Mouse (Mus musculus) liver, embryonic 12.5 days (tissue): ENCODE results near the gene Capn5. TPM values are rescaled to one million over a fixed set of nuclear protein-coding genes. Genes with fewer than 3 reads are reported as not detected.

ENCODE experiments used
- ATAC-seq: fragments of 200-750 bp; cut with Nextera tagmentation; 2 replicates; pipeline ENCODE4 v1.8.0; 2017; ENCODE audit warnings: moderate number of reproducible peaks, mild to moderate bottlenecking, moderate library complexity
- H3K27ac ChIP-seq: fragments of 300-500 bp; sonication (generic); 2 replicates; pipeline ENCODE4 v1.5.1; 2016; ENCODE audit warnings: mild to moderate bottlenecking
- H3K27me3 ChIP-seq: fragments of 300-500 bp; sonication (generic); replicated peaks from 2 replicates; pipeline ENCODE4 v1.6.1; 2016; ENCODE audit warnings: mild to moderate bottlenecking, moderate library complexity
- H3K36me3 ChIP-seq: fragments of 300-500 bp; sonication (generic); 2 replicates; pipeline ENCODE4 v1.6.1; 2016; ENCODE audit warnings: mild to moderate bottlenecking, moderate library complexity
- H3K4me1 ChIP-seq: fragments of 300-500 bp; sonication (generic); 2 replicates; pipeline ENCODE4 v1.6.1; 2016
- H3K4me2 ChIP-seq: fragments of 300-500 bp; sonication (generic); 2 replicates; pipeline ENCODE4 v1.6.1; 2016; ENCODE audit warnings: mild to moderate bottlenecking, moderate library complexity
- H3K4me3 ChIP-seq: fragments of 300-500 bp; sonication (generic); 2 replicates; pipeline ENCODE4 v1.5.1; 2016; ENCODE audit warnings: mild to moderate bottlenecking, moderate library complexity
- H3K9ac ChIP-seq: fragments of 300-500 bp; sonication (generic); 2 replicates; pipeline ENCODE4 v1.6.1; 2016; ENCODE audit warnings: mild to moderate bottlenecking, moderate library complexity
- H3K9me3 ChIP-seq: fragments of 300-500 bp; sonication (generic); replicated peaks from 2 replicates; pipeline ENCODE4 v1.6.1; 2016; ENCODE audit warnings: mild to moderate bottlenecking, moderate library complexity
- WGBS: fragments of 180-500 bp; shearing (Covaris S2); methylation state at CpG from one replicate; pipeline ENCODE4 v1.1.7; 2016; ENCODE audit not compliant: insufficient replicate concordance; 5-methylcytosine and 5-hydroxymethylcytosine counted together
- polyA plus RNA-seq: library from polyadenylated mRNA; unstranded; fragments of >200 nt; fragmentation: Nextera tagmentation; extraction: Ambion mirVana; gene quantifications from 2 replicates; pipeline ENCODE4 v1.2.1, GENCODE M21; 2016

Capn5 gene
- polyA plus RNA-seq, 1 experiment from 2014 or later, result 20.0 TPM

DNA sequence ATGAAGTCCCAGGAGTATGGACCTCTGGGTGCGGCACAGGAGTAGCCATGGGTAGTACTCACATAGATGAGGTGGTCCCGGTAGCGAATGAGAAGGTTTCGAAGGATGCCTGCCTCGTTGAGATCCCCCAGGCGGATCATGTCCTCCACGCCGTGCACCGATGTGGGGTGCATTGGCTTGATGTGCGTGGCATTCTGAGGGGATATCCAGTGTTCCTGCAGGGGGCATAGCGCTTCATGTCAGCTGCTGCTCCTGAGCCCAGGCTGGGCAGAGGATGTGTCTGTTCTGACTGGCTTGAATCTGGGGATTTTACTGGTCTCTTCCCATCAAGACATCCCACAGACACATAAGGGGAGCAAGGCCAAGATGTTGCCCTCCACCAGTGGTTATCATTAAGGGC is 75.6 kb downstream of the Capn5 start:
- WGBS, result 85% methylated on average over 11 of the region's 11 CpGs
- Histone ChIP-seq H3K4me2 (peak overlapping the region; percentile 65), H3K9me3 (no peaks in the 10 kb centered on the region), H3K4me3 (peak overlapping the region; percentile 49), H3K36me3 (peaks cover 8% of the 10 kb centered on the region), H3K27me3 (no peaks in the 10 kb centered on the region), H3K9ac (peak overlapping the region; percentile 69), H3K27ac (peak overlapping the region; percentile 38; the same call in 1 of the 2 replicates), H3K4me1 (peaks cover 21% of the 10 kb centered on the region)
- ATAC-seq, result no peak

DNA sequence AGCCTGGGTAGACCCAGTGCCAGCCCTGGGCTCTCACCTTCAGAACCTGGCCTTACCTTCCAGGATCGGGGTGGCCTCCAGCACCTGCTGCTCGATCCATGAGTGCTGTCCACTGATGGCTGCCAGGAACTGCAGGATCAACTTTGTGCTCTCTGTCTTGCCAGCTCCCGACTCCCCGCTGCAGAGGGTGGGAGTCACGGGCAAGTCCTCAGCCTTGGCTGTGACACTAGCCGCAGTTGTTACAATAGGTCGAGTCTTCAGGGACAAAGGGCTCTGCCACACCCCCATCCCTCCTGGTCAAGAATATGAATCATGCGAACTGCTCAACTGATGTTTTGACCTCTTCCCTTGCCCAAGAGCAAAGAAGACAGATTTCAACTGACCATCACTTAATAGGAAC is 80.5 kb downstream of the Capn5 start:
- peaks cover 4% of the 10 kb centered on the region for H3K4me1 ChIP-seq
- no peak for ATAC-seq
- H3K4me3 ChIP-seq, result no peak overlapping the region
- H3K9ac ChIP-seq, result no peak overlapping the region
- no peak overlapping the region for H3K27ac ChIP-seq
- H3K36me3 ChIP-seq, result peaks cover 17% of the 10 kb centered on the region
- H3K27me3 ChIP-seq, result no peaks in the 10 kb centered on the region
- no peak overlapping the region for H3K4me2 ChIP-seq
- WGBS, result 87% methylated on average over 8 of the region's 8 CpGs
- H3K9me3 ChIP-seq, result no peaks in the 10 kb centered on the region

- no peak overlapping the region for H3K9ac ChIP-seq
- no peak overlapping the region for H3K4me2 ChIP-seq
- no peak overlapping the region for H3K4me3 ChIP-seq
- ATAC-seq, result peak; percentile 18; the same call in 1 of the 2 replicates
- H3K27ac ChIP-seq, result no peak overlapping the region
- H3K27me3 ChIP-seq, result no peaks in the 10 kb centered on the region
- H3K36me3 ChIP-seq, result peaks cover 17% of the 10 kb centered on the region
- H3K9me3 ChIP-seq, result no peaks in the 10 kb centered on the region
- H3K4me1 ChIP-seq, result no peaks in the 10 kb centered on the region
- WGBS, result 79% methylated on average over 4 of the region's 4 CpGs
Measured at GRCm38 (mm10) chr7:98095852-98096251, 82.2 kb downstream of the Capn5 start.

DNA sequence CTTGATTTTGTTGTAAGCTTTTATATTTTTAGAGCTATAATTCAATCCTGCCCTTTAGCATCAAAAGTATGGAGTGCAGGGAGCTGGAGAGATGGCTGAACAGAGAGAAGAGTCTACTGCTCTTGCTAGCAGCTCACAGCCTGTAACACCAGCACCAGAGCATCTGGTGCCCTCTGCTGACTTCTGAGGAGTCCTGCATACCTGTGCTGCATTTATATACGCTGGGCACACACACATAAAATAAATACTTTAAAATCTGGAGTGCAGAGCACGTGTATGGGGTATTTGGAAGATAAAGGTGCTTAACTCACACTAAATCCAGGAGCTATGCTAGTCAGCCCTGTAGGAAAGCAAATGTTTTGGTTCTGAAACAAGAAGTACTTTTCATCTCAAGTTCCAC is 91.7 kb downstream of the Capn5 start:
- Histone ChIP-seq H3K27ac (no peak overlapping the region), H3K27me3 (no peaks in the 10 kb centered on the region), H3K36me3 (peaks cover 6% of the 10 kb centered on the region; the same call in 1 of the 2 replicates), H3K9me3 (no peaks in the 10 kb centered on the region), H3K9ac (no peak overlapping the region), H3K4me1 (peaks cover 34% of the 10 kb centered on the region; the same call in 1 of the 2 replicates), H3K4me2 (no peak overlapping the region), H3K4me3 (no peak overlapping the region)
- 36% methylated on average over 2 of the region's 2 CpGs for WGBS
- no peak for ATAC-seq

- H3K27me3 ChIP-seq, result no peaks in the 10 kb centered on the region
- H3K4me1 ChIP-seq, result peaks cover 34% of the 10 kb centered on the region; the same call in 1 of the 2 replicates
- H3K27ac ChIP-seq, result peak overlapping the region; percentile 23; the same call in 1 of the 2 replicates
- H3K9ac ChIP-seq, result peak overlapping the region; percentile 29; the same call in 1 of the 2 replicates
- WGBS, result 29% methylated on average over 7 of the region's 7 CpGs
- ATAC-seq, result peak; percentile 38; the same call in 1 of the 2 replicates
- no peaks in the 10 kb centered on the region for H3K9me3 ChIP-seq
- peak overlapping the region; percentile 22 for H3K4me3 ChIP-seq
- H3K4me2 ChIP-seq, result peak overlapping the region; percentile 44
- peaks cover 16% of the 10 kb centered on the region; the same call in 1 of the 2 replicates for H3K36me3 ChIP-seq
Measured at GRCm38 (mm10) chr7:98085314-98085713, 92.8 kb downstream of the Capn5 start.

DNA sequence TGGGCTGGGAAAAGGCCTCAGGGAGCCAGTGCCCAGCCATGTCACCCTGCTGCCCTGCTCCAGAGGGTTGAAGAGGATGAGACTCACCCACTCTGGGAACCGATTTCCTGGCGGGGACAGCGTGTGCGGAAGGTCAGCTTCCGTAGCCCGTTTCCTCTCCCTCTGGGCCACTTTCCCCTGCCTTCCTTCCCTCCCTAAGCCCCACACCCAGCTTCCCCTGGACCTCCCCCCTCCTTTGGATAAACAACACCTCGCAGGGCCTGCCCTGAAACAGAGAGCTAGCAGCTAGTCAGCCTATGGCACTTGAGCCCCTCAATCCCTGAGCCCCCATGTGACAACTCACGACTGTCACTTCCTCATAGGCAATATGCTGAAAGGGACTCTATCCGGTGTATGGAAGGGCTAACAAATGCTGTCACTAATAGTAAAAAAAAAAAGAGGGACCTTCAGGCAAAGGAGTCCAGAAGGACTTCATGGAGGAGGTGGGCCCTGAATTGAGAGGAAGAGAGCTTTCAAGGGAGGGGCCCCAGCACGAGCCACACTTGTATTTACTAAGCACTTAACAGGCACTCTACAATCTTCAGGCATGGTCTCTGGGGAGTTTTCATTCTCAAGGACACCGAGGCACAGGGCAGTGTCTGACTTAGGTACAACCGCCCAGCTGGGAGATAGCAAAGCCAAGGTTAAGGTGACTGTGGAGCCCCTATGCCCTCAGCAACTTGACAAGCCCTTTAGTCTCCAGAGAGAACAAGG is 93.4 kb downstream of the Capn5 start:
- Histone ChIP-seq H3K4me1 (peaks cover 34% of the 10 kb centered on the region; the same call in 1 of the 2 replicates), H3K4me3 (peak overlapping the region; percentile 22), H3K36me3 (peaks cover 20% of the 10 kb centered on the region; the same call in 1 of the 2 replicates), H3K27me3 (no peaks in the 10 kb centered on the region), H3K9me3 (no peaks in the 10 kb centered on the region), H3K9ac (0 out of 2 replicates have a peak overlapping the region, but pooled peaks have one; percentile 29), H3K4me2 (peak overlapping the region; percentile 44), H3K27ac (peak overlapping the region; percentile 42; the same call in 1 of the 2 replicates)
- 16% methylated on average over 12 of the region's 12 CpGs for WGBS
- no peak for ATAC-seq

DNA sequence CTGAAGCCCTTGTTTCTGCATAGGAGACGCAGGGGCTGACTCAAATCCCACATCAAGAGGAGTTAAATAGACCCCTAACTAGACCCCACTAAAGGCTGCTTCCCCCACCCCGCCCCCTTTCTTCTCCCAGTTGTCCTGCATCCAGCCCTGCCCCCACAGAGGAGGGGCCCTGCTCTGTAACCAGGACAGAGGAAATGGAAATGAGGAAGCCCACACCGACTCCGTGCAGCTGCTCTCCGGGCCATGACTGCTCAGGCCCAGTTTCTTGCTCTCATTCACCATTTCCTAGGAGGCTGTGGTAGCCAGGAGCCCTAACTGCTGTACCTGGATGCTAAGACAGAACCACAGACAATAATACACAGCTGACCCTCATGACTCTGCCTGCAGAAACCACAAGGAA is 95.7 kb downstream of the Capn5 start:
- 20% methylated on average over 5 of the region's 5 CpGs for WGBS
- Histone ChIP-seq H3K4me1 (peaks cover 34% of the 10 kb centered on the region; the same call in 1 of the 2 replicates), H3K4me2 (0 out of 2 replicates have a peak overlapping the region, but pooled peaks have one; percentile 4), H3K27ac (0 out of 2 replicates have a peak overlapping the region, but pooled peaks have one; percentile 4), H3K4me3 (no peak overlapping the region), H3K36me3 (peaks cover 35% of the 10 kb centered on the region), H3K27me3 (no peaks in the 10 kb centered on the region), H3K9ac (no peak overlapping the region), H3K9me3 (no peaks in the 10 kb centered on the region)
- no peak for ATAC-seq

- Histone ChIP-seq H3K9ac (no peak overlapping the region), H3K9me3 (no peaks in the 10 kb centered on the region), H3K36me3 (peaks cover 67% of the 10 kb centered on the region), H3K27ac (no peak overlapping the region), H3K27me3 (no peaks in the 10 kb centered on the region), H3K4me3 (no peak overlapping the region), H3K4me2 (no peak overlapping the region), H3K4me1 (peaks cover 11% of the 10 kb centered on the region)
- WGBS, result 72% methylated on average over 11 of the region's 11 CpGs
- no peak for ATAC-seq
Measured at GRCm38 (mm10) chr7:98077453-98077852, 100.6 kb downstream of the Capn5 start.

GRCm38 (mm10) chr7:98071620-98072019 is 106.5 kb downstream of the Capn5 start:
- Histone ChIP-seq H3K27me3 (no peaks in the 10 kb centered on the region), H3K4me2 (no peak overlapping the region), H3K9me3 (no peaks in the 10 kb centered on the region), H3K27ac (no peak overlapping the region), H3K9ac (no peak overlapping the region), H3K4me3 (no peak overlapping the region), H3K36me3 (peaks cover 61% of the 10 kb centered on the region), H3K4me1 (peaks cover 18% of the 10 kb centered on the region)
- peak; percentile 37; the same call in 1 of the 2 replicates for ATAC-seq
- 28% methylated on average over 5 of the region's 5 CpGs for WGBS

Other genes with a start within 250 kb of the Capn5 start
- gene Myo7a, start 58.8 kb downstream of the Capn5 start, polyA plus RNA-seq, result 14.4 TPM in 2 replicates
- gene Omp, start 32.8 kb downstream of the Capn5 start, polyA plus RNA-seq, result 0.89 TPM in 2 replicates
- not detected in 2 replicates for gene B3gnt6, start 21.2 kb upstream of the Capn5 start, polyA plus RNA-seq
- 24.6 and 26.6 TPM in 2 replicates for gene Acer3, start 142.9 kb upstream of the Capn5 start, polyA plus RNA-seq
- 1.6 and 2.1 TPM in 2 replicates for gene Tsku, start 183.1 kb upstream of the Capn5 start, polyA plus RNA-seq